Mouse (Mus musculus): ENCODE data around the gene Tmem109.

- no peak for TF ChIP-seq CTCF (conservative IDR thresholded peaks at IDR 0.05; ENCODE audit: low read length)
- no peak for TF ChIP-seq POU5F1 (IDR thresholded peaks at IDR 0.05; ENCODE audit: borderline replicate concordance, low read length)
Measured at GRCm38 (mm10) chr19:10914870-10915269, 33.1 kb upstream of the Tmem109 start.

Data from E14TG2a.4 (cell line).